Mouse (Mus musculus): Measurements from ENCODE around the gene Spz1. TPM values are rescaled to one million over a fixed set of nuclear protein-coding genes. Genes with fewer than 3 reads are reported as not detected.
"Not testable (repeated sequence)": the region's sequence is repeated elsewhere in the genome, so short reads cannot be mapped to it uniquely, and the experiment has no call there.

Gene Spz1
- polyA plus RNA-seq, 1 experiment from 2014 or later, result not detected

DNA sequence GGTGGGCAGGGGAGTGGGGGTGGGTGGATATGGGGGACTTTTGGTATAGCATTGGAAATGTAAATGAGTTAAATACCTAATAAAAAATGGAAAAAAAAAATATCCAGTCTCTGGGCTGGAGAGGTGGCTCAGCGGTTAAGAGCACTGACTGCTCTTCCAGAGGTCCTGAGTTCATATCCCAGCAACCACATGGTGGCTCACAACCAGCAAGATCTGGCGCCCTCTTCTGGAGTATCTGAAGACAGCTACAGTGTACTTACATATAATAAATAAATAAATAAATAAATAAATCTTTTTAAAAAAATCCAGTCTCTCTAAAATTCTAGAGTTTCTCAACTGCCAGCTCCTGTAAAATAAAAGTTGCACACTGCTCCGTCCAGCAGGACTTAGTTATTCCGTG lies 29.3 kb upstream of the Spz1 start:
- H3K4me1 ChIP-seq (replicated peaks; ENCODE audit: control insufficient read depth, insufficient read depth, low read length); H3K36me3 ChIP-seq (ENCODE audit: control insufficient read depth, insufficient read depth, low read length); H3K9ac ChIP-seq (ENCODE audit: low read depth, low read length); H3K27me3 ChIP-seq (ENCODE audit: control insufficient read depth, insufficient read depth, low read length); H3K27ac ChIP-seq (ENCODE audit: low read depth, low read length); H3K9me3 ChIP-seq (ENCODE audit: control insufficient read depth, low read length); H3K4me3 ChIP-seq (ENCODE audit: low read depth, low read length); H3K4me2 ChIP-seq (replicated peaks; ENCODE audit: low read depth, low read length); ATAC-seq (ENCODE audit: low FRiP score); DNase-seq (ENCODE audit: low spot score): not testable (repeated sequence)
- 83% methylated on average over 4 of the region's 4 CpGs for WGBS

DNA sequence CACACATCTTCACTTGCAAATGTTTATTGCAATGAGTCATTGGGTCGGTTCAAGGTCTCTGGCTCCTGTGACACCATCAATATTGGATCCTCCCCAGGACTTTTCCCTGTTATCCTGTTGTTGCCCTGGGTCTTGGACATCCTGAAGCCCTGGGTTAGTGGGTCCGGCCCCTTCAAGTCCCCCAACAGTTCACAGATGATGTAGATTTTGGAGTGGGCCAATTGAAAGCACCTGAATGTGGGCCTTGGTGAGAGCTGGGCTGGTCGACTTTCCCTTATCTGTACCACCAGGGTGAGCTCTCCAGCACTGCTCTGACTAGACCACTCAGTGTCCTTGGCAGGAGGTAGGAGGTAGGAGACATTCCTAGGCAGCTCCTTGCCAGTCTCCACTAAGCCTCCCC lies 19.5 kb upstream of the Spz1 start:
- no peaks in the 10 kb centered on the region for H3K27me3 ChIP-seq (ENCODE audit: control insufficient read depth, insufficient read depth, low read length)
- peaks cover 3% of the 10 kb centered on the region for H3K4me1 ChIP-seq (replicated peaks; ENCODE audit: control insufficient read depth, insufficient read depth, low read length)
- H3K4me3 ChIP-seq (ENCODE audit: low read depth, low read length), result no peak overlapping the region
- no peaks in the 10 kb centered on the region for H3K36me3 ChIP-seq (ENCODE audit: control insufficient read depth, insufficient read depth, low read length)
- H3K4me2 ChIP-seq (replicated peaks; ENCODE audit: low read depth, low read length), result no peak overlapping the region
- ATAC-seq (ENCODE audit: low FRiP score), result no peak
- no peaks in the 10 kb centered on the region for H3K9me3 ChIP-seq (ENCODE audit: control insufficient read depth, low read length)
- no peak overlapping the region for H3K27ac ChIP-seq (ENCODE audit: low read depth, low read length)
- no peak overlapping the region for H3K9ac ChIP-seq (ENCODE audit: low read depth, low read length)
- no peak for DNase-seq (ENCODE audit: low spot score)
- WGBS, result 65% methylated on average over 3 of the region's 3 CpGs

DNA sequence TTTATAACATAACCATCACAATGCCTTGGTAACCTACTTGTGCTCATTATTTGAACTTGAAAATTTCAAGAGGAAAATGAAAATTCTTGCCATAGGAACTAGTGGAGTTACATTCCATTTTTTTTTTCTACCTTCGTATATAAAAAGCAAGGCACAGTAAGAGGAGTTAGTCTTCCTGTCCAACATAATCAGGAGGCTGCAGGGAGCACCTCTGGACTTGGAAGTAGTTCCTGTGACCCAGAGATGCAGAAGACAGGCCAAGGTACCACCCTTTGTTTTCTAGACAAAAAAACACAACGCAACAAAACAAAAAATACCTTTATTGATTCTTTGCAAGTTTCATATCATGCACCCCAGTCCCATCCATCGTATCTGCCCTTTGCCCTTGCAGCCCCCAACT lies 18.9 kb upstream of the Spz1 start:
- no peak for ATAC-seq (ENCODE audit: low FRiP score)
- 82% methylated on average over 3 of the region's 3 CpGs for WGBS
- Histone ChIP-seq H3K4me1 (replicated peaks; ENCODE audit: control insufficient read depth, insufficient read depth, low read length) (peaks cover 3% of the 10 kb centered on the region), H3K27ac (ENCODE audit: low read depth, low read length) (0 out of 2 replicates have a peak overlapping the region, but pooled peaks have one; percentile 8), H3K4me2 (replicated peaks; ENCODE audit: low read depth, low read length) (no peak overlapping the region), H3K9me3 (ENCODE audit: control insufficient read depth, low read length) (no peaks in the 10 kb centered on the region), H3K36me3 (ENCODE audit: control insufficient read depth, insufficient read depth, low read length) (no peaks in the 10 kb centered on the region), H3K4me3 (ENCODE audit: low read depth, low read length) (no peak overlapping the region), H3K9ac (ENCODE audit: low read depth, low read length) (no peak overlapping the region), H3K27me3 (ENCODE audit: control insufficient read depth, insufficient read depth, low read length) (no peaks in the 10 kb centered on the region)
- DNase-seq (ENCODE audit: low spot score), result no peak

DNA sequence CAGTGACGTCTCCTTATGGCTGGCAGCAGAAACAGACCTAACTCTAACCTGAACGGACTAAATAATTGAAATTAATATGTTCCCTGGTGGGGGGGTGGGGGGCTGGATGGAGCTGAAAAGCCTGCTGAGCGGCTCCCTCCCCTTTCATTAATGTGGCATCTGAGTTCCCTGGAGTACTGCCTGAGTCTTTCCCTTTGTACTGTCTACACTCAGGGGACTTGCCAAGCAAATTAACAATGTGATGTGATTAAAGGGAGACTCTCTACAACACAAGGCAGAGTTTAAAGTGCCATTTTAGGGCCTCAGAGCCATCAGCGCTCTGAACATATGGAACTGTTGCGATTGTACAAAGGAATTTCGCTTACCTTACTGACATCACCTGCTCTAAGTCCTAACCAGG lies 18.5 kb upstream of the Spz1 start:
- no peak overlapping the region for H3K4me3 ChIP-seq (ENCODE audit: low read depth, low read length)
- H3K9ac ChIP-seq (ENCODE audit: low read depth, low read length), result no peak overlapping the region
- ATAC-seq (ENCODE audit: low FRiP score) (peak; percentile 62), DNase-seq (ENCODE audit: low spot score) (peak; percentile 33)
- H3K4me2 ChIP-seq (replicated peaks; ENCODE audit: low read depth, low read length), result no peak overlapping the region
- H3K27ac ChIP-seq (ENCODE audit: low read depth, low read length), result 0 out of 2 replicates have a peak overlapping the region, but pooled peaks have one; percentile 39
- no peaks in the 10 kb centered on the region for H3K9me3 ChIP-seq (ENCODE audit: control insufficient read depth, low read length)
- WGBS, result 46% methylated on average over 6 of the region's 6 CpGs
- H3K36me3 ChIP-seq (ENCODE audit: control insufficient read depth, insufficient read depth, low read length), result no peaks in the 10 kb centered on the region
- H3K27me3 ChIP-seq (ENCODE audit: control insufficient read depth, insufficient read depth, low read length), result no peaks in the 10 kb centered on the region
- H3K4me1 ChIP-seq (replicated peaks; ENCODE audit: control insufficient read depth, insufficient read depth, low read length), result peaks cover 3% of the 10 kb centered on the region

DNA sequence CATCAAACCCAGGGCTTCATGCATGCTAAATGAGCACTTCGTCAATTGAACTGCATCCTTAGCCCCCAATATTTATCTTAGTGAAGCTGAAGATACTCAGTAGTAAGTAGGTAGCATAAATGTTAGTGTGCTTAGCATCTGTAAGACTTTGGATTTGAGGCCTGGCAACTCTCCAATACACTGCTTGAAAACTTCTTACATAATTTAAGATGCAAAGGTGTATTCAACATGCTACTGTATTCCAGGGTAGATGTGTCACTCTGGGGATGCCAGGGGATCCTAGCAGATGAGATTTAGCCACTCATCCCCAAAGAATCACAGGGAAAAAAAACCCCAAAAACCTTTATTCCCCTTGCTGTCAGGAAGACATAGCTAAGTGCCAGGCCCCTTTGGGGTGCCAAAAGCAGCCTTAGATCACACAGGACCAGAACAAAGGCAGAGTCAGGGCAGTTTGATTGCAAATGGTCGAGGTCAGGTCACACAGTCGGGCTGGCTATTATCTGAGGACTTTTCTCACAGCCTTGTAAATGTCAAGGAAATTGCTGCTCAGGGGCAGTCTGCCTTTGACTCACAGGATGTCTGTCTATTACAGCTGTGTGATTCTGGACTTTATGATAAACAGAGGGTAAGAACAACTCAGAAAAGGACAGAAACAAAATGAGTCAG lies 17.9 kb upstream of the Spz1 start:
- Histone ChIP-seq H3K36me3 (ENCODE audit: control insufficient read depth, insufficient read depth, low read length) (no peaks in the 10 kb centered on the region), H3K4me2 (replicated peaks; ENCODE audit: low read depth, low read length) (no peak overlapping the region), H3K27me3 (ENCODE audit: control insufficient read depth, insufficient read depth, low read length) (no peaks in the 10 kb centered on the region), H3K4me1 (replicated peaks; ENCODE audit: control insufficient read depth, insufficient read depth, low read length) (peaks cover 3% of the 10 kb centered on the region), H3K27ac (ENCODE audit: low read depth, low read length) (0 out of 2 replicates have a peak overlapping the region, but pooled peaks have one; percentile 39), H3K9ac (ENCODE audit: low read depth, low read length) (no peak overlapping the region), H3K4me3 (ENCODE audit: low read depth, low read length) (no peak overlapping the region), H3K9me3 (ENCODE audit: control insufficient read depth, low read length) (no peaks in the 10 kb centered on the region)
- DNase-seq (ENCODE audit: low spot score), result peak; percentile 38
- ATAC-seq (ENCODE audit: low FRiP score), result peak; percentile 66
- 21% methylated on average over 3 of the region's 3 CpGs for WGBS

DNA sequence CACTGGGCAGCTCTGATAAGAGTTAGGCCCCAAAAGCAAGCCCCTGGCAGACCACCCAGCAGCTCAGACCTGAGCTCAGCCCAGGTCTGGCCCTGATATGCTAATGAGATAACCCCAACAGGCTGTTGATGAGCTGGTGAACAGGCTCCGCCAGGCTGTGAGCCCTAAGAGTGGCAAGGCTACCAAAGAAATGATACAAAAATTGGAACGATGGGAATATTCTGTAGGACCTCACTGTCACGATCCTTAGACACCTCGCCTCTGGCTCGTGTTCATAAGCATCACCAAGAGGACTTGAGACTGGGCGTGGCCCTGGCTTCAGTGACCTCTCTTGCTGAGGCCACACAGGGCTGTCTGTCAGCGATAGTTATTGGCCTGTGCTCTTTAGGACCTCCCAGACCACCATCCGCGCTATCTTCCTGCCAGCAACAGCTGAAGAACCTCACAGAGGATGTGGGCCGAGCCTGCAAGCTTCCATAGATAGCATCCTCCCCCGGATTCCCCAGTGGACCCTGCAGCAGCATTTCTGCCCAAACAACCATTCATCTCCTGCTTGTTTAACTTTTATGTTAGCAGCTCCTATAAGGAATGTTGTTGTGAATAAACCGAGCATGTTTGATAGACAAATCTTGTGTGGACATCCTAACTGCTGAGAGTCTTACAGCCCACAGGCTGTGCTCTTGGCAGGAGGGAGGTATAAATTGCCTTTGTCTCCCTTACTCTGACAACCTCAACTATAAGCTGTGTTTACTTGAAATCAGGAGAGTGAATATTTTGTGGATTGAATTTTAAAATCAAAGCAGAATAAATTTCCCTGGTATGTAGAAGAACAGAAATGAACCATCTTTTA lies 17.0 kb upstream of the Spz1 start:
- Histone ChIP-seq H3K4me2 (replicated peaks; ENCODE audit: low read depth, low read length) (no peak overlapping the region), H3K9ac (ENCODE audit: low read depth, low read length) (no peak overlapping the region), H3K36me3 (ENCODE audit: control insufficient read depth, insufficient read depth, low read length) (no peaks in the 10 kb centered on the region), H3K4me3 (ENCODE audit: low read depth, low read length) (no peak overlapping the region), H3K27me3 (ENCODE audit: control insufficient read depth, insufficient read depth, low read length) (no peaks in the 10 kb centered on the region), H3K4me1 (replicated peaks; ENCODE audit: control insufficient read depth, insufficient read depth, low read length) (peaks cover 3% of the 10 kb centered on the region), H3K27ac (ENCODE audit: low read depth, low read length) (0 out of 2 replicates have a peak overlapping the region, but pooled peaks have one; percentile 25), H3K9me3 (ENCODE audit: control insufficient read depth, low read length) (no peaks in the 10 kb centered on the region)
- 15% methylated on average over 12 of the region's 12 CpGs for whole genome bisulfite sequencing
- peak; percentile 51 for DNase-seq (ENCODE audit: low spot score)
- ATAC-seq (ENCODE audit: low FRiP score), result peak; percentile 54

DNA sequence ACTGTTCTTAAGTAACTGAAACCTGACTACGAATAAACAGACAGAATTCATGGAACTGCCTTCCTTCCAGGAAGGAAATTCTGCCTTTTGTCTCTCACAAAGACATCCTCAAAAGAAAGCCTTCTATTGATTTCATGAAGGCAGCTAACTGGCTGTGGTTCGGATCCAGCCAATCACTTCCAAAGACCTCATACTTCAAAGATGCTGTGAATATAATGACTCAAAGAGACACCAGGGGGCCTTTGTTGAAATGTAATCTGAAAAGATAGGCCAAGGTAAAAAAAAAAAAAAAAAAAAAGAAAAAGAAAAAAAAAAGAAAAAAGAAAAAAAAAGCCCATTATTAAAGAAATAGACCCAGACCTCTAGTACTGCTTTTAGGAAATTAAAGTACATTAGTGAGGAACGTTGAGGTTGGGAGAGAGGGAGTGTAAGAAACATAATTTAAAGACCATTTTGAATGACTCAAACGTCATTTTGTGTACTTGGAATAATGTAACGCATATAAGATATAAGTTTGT lies 16.4 kb upstream of the Spz1 start:
- Histone ChIP-seq H3K9me3 (ENCODE audit: control insufficient read depth, low read length) (no peaks in the 10 kb centered on the region), H3K9ac (ENCODE audit: low read depth, low read length) (no peak overlapping the region), H3K4me3 (ENCODE audit: low read depth, low read length) (no peak overlapping the region), H3K4me2 (replicated peaks; ENCODE audit: low read depth, low read length) (no peak overlapping the region), H3K4me1 (replicated peaks; ENCODE audit: control insufficient read depth, insufficient read depth, low read length) (peaks cover 3% of the 10 kb centered on the region), H3K27me3 (ENCODE audit: control insufficient read depth, insufficient read depth, low read length) (no peaks in the 10 kb centered on the region), H3K36me3 (ENCODE audit: control insufficient read depth, insufficient read depth, low read length) (no peaks in the 10 kb centered on the region), H3K27ac (ENCODE audit: low read depth, low read length) (0 out of 2 replicates have a peak overlapping the region, but pooled peaks have one; percentile 25)
- ATAC-seq (ENCODE audit: low FRiP score), result no peak
- DNase-seq (ENCODE audit: low spot score), result no peak
- 40% methylated on average over 5 of the region's 5 CpGs for WGBS

DNA sequence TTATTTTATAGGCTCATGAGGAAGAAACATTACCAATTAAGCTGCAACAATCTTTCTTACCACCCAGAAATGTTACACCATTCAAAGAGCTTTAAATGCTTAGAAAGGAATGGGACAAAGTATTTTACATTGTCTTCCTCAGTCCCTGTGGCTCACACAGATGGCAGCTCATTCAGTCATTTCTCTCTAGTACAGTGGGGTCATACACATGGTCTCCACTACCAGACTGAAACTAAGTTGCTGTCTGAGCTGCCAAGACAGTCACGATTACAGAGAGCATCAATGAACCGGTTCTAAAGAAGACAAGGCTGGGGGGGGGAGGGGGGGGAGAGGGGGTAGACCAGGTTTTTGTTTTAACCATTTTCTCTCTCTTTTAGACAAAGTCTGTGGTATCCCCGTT lies 15.3 kb upstream of the Spz1 start:
- Histone ChIP-seq H3K36me3 (ENCODE audit: control insufficient read depth, insufficient read depth, low read length) (no peaks in the 10 kb centered on the region), H3K27ac (ENCODE audit: low read depth, low read length) (no peak overlapping the region), H3K4me1 (replicated peaks; ENCODE audit: control insufficient read depth, insufficient read depth, low read length) (peaks cover 3% of the 10 kb centered on the region)

More for the DNA sequence above, 15.3 kb upstream of the Spz1 start:
- DNase-seq (ENCODE audit: low spot score) (no peak), ATAC-seq (ENCODE audit: low FRiP score) (no peak)
- Histone ChIP-seq H3K4me2 (replicated peaks; ENCODE audit: low read depth, low read length) (no peak overlapping the region), H3K27me3 (ENCODE audit: control insufficient read depth, insufficient read depth, low read length) (no peaks in the 10 kb centered on the region), H3K9me3 (ENCODE audit: control insufficient read depth, low read length) (no peaks in the 10 kb centered on the region), H3K9ac (ENCODE audit: low read depth, low read length) (no peak overlapping the region), H3K4me3 (ENCODE audit: low read depth, low read length) (no peak overlapping the region)
- 54% methylated on average over 3 of the region's 3 CpGs for WGBS

All from hindbrain, embryonic 11.5 days (tissue).